Mouse (Mus musculus): Measurements from ENCODE around the gene Castor2.

Gene Castor2

DNA sequence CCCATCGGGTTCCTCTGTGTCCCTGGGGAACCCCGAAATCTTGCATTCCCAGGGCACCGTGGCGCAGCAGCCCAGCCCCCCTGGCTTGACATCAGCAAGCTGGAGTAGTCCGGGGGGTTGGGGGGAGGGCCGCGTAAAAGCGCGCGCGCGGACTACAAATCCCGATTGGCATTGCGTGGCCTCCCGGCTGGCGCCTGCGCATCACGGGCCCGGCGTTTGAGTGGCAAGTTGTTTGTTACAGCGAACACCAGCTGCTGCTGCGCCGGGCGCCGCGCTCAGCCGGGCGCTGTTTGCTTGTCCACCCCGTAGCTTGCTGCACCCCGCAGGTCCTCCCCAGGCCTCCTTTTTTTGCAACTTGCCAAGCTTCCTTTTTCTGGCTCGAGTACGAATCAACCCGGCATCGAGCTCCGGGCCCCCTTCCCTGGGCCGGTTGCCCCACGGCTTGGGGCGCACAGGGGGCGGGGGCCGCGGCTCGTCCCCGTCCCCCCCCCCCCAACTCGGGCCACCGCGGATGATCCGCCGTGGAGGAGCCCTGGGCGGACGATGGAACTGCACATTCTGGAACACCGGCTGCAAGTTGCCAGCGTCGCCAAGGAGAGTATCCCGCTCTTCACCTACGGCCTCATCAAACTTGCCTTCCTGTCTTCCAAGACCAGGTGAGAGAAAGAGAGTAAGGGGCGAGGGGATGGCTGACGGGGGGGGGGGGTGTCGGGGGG, at the start of gene Castor2:
Gene Castor2 (plus strand): TSS at position 216 of the 716 bp plus-strand sequence.
- peak; percentile 97 for DNase-seq (ENCODE audit: low spot score)

DNA sequence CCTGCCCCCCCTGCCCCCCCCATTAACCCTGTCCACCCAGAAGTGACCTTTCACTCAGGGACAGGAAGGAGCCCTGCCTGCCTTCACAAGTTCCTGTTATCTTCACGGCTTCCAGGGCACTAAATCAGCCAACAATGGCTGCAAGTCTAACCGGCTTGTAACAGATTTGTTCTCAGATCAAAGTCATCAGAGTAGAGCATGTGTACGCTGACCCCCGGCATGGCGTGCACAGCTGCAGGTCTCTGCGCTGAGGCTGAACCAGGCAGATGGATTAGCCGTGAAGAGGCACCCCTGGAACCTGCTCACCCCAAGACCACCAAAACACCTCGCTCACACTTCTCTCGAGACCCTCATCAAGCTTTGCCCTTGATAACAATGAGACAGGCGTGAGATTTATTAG, 48.8 kb upstream of the Castor2 start:
- no peak for DNase-seq (ENCODE audit: low spot score)

DNA sequence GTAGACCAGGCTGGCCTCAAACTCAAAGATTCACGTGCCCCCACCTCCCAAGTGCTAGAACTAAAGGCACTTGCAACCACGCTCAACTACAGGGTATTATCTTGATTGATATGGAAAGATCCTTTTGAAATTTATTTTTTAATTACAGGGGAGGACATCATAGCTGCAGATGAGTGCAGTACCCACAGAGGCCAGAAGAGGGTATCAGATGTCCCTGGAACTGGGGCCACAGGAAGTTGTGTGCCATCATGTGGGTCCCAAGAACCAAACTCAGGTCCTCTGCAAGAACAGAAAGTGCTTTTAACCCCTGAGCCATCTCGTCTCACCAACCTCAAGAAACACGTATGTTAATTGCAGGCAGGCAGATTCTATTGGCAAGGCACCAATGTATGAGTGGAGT, 46.9 kb upstream of the Castor2 start:
- DNase-seq (ENCODE audit: low spot score) = no peak

DNA sequence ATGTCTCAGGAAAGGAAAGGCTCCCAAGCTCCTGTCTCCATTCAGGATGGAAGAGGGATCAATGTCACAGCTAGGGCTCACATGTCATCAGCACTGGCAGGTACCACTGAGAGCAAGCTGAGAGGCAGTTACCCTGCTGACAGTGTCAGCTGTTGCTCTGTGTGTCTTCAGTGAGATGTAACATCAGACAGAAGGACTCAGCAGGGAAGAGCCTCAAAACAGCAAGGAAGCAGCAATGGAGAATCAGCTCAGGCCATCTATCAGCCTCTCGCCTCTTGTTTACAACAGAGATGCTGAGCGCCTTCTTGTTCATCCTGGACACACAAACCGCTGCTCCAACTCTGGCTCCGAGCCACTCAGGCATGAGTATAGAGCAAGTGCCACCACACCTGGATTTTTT, 45.0 kb upstream of the Castor2 start:
- DNase-seq (ENCODE audit: low spot score) = no peak

DNA sequence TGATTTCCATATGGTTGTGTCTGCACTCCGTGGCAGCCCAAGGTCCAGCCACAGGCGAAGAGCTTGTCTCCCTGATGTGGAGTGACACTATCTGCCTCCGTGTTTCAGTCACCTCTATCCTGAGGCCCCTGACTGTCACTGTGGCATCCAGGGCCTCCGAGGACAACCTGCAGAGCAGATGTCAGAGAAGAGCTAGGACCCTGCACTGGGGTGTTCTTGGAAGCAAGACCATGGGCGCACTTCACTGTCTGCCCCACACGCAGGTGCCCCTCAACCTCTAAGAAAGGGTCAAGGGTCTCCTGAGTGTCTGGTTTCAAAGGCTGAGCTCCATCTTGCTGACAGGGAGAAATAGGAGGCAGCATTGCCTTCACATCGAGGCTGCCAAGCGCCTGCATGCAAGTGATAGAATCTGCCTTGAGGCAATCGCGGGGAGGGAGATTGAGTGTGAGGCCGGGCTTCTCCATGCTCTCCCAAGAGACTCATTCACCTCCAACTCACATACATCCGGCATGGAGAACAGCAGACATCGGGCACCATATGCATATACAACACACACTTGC, 40.6 kb upstream of the Castor2 start:
- no peak for DNase-seq (ENCODE audit: low spot score)

DNA sequence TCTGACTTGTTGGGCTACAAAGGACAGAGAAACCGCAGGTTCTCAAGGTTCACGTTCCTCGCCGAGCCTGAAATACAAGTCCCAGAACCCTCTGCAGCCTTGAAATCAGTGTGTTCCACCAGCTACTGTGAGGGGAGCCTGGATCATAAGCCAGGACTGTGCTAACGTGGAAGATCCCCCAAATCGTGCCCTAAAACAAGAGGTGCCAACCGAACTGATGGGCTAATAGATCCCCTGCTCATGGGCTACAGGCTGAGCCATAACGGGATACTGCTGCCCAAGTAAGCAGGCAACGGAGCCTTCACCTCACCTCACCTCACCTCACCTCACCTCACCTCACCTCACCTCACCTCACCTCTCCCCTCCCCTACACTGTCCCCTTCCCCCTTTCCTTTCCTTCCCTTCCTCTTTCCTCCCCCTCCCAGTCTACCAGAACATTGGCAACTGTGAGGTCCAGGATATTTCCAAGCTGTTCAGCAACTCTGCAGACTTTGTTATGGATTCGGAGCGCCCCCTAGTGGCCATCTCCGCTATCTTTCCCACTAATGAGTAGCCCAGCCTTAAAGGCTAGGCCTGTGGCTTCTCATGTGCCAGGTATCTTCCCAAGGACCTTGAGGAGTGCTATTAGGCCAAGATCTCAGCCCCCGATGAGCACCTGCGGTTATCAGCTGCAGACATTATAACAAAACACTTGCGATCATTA, 36.0 kb upstream of the Castor2 start:
- DNase-seq (ENCODE audit: low spot score) = peak; percentile 87

DNA sequence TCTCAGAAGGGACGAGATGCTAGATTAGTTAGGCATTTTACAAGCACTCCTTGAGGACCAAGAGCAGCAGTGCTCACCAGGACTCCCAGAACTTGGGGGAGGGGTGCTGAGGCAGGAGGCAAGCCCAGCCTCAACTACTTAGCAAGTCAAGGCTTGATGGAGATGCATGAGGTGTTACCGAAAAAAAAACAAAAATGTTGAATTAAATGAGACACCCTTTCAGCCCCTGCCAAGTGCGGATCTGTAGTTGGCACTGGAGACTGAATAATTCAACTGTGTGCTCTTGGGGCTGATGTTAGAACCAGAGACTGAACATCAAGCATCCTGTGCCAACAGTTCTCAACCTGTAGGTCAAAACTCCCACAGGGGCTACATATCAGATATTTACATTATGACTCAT, 33.2 kb upstream of the Castor2 start:
- DNase-seq (ENCODE audit: low spot score) = no peak

DNA sequence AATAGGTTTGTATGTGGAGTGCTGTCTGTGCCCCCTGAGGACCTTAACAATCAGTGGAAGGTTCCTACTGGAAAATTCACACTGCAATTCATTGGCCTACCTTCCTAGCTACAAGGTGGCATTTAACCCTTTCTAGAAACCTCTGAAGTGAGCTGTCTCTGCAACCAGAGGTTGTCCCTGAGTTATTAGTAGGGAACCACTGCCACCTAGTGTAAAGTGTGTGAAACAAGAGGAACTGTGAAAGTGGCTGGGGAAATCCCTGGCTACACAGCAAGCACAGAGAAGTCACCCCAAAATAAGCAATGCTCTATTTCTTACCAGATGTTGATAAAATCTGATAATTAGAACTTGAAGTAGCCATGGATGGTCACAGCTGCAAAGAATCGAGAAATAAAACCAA, 31.6 kb upstream of the Castor2 start:
- DNase-seq (ENCODE audit: low spot score) = peak; percentile 63

DNA sequence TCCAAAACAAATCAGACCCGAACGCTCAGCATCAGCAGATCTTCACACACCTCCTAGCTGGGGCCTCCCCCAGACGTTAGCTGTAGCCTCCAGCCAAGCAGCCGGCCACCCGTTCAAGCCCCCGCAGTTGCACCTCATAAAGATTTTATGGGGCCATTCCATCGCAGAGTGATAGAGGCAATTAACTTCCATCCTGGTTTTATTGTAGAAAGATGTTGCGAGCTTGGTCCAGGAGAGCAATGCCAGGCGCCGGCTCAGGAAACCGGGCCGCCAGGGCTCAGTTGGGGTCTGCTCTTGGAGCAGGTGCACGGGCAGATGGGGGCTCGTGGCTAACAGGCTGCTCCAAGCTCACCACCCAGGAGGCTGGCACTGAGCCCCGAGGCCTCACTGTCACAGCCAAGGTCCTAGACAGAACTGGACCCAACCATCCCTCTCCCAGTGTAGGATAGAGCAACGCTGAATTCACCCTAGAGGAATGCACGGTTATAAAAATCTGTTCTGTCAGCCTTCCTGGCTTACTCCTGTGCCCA, 25.9 kb upstream of the Castor2 start:
- DNase-seq (ENCODE audit: low spot score) = no peak

DNA sequence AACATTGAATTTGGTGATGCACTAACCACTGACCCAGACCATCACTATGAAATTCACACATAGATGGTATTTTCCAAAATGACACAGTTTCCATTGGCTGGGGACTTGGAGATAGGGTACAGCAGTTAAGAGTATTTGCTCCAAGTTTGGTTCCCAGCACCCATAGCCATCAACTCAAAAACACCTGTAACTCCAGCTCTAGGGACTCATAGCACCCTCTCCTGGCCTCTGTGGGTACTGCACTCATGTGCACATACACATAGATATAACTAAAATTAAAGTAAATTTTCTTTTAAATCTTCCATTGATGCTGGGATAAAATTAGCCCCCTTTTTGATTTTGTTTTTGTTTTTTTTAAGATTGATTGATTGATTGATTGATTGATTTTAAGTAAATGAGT, 25.1 kb upstream of the Castor2 start:
- no peak for DNase-seq (ENCODE audit: low spot score)

DNA sequence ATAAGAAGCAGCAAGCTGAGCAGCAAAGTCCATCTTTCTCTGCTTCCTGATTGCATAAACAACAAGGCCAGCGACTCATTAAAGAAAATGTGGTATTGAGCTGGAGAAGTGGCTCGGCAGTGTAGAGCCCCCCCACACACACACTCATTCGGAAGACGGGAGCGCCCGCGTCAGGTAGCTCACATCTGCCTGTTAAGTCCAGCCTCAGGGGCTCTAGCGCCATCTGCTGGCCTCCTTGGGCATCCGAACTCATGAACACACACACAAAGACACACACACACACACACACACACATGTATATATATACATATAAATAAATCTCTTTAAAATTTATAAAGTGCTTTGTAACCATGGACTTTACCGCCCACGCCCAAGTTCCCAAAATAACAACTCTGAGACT, 23.3 kb upstream of the Castor2 start:
- DNase-seq (ENCODE audit: low spot score) = no peak

DNA sequence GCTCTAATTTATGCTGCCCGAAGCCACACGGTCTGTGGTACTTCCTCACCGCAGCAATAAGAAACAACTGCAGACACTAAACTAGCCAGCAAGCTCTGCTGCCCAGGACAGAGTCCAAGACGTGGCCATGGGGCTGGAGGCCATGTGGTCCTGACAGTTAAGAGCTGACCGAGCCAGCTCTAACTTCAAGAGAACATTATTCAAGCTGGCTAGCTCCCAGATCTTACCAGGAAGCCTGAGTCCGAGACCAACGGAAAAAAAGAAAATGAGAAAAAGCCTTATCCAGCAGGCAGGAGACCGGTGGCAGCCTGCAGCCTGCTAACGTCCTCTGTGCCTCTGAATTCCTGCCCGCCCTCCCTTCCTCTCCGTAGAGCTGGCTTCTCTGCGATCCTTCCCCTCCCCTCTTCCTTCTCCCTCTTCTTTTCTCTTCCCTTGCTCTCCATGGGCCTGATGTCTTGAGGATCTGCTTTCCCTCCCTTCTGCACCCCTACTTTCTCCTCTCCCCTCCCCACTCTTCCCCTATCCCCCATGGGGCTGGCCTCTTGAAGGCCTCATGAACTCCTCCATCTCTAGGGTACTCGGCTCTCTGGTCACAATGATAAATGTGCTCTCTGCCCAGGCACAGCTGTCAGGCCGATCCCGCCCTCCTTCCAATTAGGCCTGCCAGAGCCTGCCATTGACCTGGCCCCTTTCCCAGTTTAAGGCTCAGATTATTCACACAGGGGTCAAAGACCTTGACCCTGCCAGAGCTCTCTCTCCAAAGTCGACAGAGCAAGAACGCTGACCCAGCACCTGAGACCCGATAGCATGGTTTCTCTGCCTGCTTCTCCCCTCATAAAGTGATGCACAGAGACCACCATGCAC, 18.6 kb upstream of the Castor2 start:
- peak; percentile 73 for DNase-seq (ENCODE audit: low spot score)

DNA sequence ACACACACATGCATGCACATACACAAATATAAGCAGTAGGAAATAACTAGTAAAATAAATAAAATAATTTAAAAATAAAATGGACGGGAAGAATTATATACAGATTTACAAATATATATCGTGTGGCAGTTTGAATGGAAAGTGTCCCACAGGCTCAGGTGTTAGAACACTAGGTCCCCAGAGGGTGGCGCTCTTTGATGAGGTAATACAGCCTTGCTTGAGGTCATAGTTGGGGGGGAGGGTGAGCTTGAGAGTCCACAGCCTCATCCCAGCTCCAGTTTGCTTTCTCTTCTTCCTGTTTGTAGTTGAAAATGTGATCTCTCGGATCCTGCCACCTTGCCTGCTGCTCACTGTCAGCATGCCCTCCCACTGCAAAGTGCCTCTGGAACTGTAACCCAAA, 14.3 kb upstream of the Castor2 start:
- peak; percentile 30 for DNase-seq (ENCODE audit: low spot score)

DNA sequence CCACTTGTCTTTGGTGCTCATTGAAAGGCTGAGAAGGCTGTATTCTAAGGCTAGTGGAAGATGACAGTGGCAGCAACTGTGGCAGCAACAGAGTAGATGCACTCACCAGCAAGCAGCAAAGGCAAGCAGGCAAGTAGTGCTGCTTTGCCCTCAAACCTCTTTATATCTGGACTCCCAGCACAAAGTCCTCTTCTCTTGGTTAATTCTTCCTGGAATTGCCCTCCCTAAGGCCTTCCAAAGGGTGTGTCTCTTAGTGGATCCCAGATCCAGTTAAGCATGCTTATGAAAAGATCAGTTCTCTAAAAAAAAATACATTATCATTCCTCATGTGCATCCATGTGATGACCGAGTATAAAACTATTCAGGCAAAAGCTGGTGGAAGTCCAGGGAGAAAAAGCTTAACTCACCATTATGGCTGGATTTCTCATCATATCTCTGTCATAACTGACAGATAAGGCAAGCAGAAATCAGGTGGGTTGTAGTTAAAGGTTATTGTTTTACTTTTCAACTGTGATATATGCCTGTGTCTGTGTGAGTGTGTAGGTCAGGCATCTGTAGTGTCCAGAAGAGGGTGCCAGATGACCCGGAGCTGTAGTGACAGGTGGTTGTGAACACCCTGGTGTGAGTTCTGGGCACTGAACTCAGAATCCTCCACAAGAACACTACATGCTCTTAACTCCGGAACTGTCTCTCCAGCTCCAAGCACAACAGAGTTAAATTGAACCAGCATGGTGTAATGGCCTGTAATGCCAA, 13.4 kb upstream of the Castor2 start:
- no peak for DNase-seq (ENCODE audit: low spot score)

DNA sequence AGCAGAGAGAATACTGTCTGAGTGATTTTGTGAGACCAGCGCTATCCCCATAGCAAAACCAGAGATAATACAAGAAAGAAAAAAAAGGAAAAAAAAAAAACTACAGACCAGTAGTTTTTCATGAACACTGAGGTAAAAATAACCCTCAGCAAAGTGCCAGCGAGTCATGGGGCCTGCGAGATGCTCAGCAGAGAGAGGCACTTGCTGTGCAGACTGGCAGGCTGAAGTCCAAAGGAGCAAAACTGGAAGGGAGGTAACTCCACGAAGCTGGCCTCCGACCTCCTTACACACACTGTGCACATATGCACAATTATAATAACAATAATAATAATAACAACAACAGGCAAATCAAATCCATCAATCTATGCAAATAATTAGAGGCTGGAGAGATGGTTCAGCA, 12.3 kb upstream of the Castor2 start:
- peak; percentile 51 for DNase-seq (ENCODE audit: low spot score)

DNA sequence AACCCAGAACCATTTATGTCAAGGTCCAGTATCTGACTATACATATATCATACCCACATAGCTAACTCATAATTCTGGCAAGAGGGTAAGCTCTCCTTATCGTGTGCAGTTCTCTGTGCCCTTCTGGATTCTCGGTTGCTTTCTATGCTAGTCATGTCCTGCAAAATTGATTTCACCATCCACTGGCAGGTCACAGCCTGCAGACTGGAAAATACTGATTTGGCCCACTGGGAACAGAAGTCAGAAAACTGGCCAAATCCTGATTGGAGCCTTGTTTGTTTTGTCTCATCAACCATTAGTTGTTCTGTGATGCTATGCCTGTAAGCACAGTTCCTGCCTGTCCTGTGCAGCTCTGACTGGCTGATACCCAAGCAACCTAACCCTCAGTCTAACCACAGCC, 3.7 kb upstream of the Castor2 start:
- DNase-seq (ENCODE audit: low spot score) = peak; percentile 86

DNA sequence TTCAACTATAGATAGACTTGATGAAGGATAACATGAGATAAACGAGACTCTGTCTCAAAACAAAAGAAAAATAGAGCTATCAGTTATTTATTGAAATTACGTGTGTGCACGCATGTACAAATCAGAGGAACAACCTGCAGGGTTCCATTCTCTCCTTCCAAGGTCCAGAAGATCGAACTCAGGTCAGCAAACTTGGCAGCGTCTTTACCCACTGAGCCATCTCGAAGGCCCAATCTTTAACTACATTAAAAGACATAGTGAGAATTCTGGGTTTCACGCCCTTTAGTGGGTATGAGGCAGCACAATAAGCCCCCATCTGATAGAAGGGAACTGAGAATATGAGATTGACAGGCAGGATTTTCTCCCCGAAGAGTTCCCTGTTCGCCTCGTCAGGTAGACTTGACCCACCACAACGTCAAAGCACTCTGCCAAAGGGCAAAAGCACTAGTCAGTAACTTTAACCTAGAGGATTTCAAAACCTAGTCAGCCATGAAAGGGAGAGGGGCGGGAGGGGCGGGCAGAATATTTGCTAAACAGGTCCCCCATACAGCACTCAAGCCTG, 1.1 kb upstream of the Castor2 start:
- DNase-seq (ENCODE audit: low spot score) = peak; percentile 44

DNA sequence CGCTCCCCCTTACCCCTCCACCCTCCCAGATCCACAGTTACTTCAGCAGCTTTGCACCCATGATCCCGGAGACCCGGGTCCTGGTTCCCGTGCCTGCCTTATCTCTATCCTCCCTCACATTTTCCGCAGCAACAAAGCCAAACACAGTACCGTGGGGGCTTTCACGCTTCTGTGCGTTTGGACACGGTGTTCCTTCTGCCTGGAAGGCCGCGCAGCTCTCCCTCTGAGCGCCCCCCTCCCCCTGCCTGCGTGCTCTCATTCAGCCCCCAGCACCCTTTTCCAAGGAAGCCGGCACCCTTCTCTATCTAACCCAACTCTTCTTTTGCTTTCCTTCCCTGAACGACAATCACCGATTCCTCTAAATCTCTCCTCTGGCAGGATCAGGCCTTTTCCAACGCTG, 535 bp upstream of the Castor2 start:
- DNase-seq (ENCODE audit: low spot score) = no peak

DNA sequence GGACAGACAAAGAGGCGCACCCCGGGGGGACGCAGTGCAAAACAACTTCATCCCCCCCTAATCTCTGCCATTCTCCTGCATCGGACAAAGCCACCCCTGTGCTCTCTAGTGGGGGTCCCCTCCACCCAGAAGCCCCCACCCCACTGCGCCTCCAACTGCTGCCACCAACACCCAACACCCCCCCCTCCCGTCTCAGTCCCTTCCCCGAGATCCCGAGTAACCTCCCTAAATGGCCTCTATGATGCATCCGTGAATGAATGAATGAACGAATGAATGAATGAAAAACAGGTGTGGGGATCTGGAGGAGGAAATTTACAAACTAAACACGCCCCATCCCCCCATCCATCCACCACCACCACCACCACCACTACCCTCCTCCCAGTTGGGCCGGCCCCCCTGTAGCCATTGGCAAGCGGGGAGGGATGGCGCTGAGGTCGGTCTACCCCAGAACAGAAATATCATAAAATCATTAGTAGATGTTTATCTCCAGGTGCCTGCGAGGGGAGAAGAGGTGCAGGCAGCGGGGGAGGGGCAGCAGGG, 791 bp downstream of the Castor2 start:
- no peak for DNase-seq (ENCODE audit: low spot score)

DNA sequence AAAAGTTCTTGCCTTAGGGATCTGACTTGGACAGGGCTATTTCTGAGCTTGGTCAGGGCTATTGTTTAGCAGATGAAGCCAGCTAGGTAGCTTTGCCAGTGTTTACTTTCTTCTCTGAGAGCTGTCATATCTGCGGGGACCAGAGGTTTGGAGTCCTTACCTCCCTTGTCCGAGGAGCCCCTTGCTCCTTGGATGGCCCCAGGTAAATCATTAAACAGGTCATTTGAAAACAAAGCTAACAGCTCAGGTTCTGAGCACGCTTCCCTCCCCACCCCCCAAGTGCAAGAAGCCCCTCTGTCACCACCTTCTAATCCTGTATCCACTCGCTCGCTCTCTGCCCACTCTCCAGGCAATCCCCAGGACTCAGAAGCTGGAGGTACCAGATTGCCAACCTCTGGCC, 1.8 kb downstream of the Castor2 start:
- DNase-seq (ENCODE audit: low spot score) = no peak

DNA sequence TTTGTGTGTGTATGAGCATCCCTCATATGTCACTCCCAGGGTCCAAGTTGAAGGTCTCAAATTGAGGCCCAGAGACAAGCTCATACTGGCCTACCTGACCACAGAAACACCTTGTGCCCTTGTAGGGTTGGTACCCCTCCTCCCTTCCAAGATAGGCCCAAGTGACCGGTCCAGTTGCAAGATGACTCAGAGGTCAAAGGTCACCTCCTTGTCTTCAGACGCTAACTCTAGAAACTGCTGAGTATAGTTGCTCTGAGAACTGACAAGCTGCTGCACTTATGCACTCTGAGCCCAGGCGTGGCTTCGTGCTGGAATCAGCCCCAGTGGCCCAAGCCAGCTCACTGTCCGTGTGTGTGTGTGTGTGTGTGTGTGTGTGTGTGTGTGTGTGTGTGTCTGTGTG, 2.4 kb downstream of the Castor2 start:
- peak; percentile 72 for DNase-seq (ENCODE audit: low spot score)
